Mouse (Mus musculus) ES-E14 (cell line): ENCODE data around the gene Dpp4. TPM values are rescaled to one million over a fixed set of nuclear protein-coding genes. Genes with fewer than 3 reads are reported as not detected.

ENCODE experiments used
- DNase-seq: peaks from one replicate; pipeline ENCODE4 v3.0.0-alpha.2; 2013; ENCODE audit warnings: low read depth, low spot score
- H3K27ac ChIP-seq: 2 replicates; pipeline ENCODE4 v1.5.1; 2012; ENCODE audit warnings: low read depth, mild to moderate bottlenecking, low read length, moderate library complexity, mixed read lengths; ENCODE audit not compliant: poor library complexity, insufficient read depth, severe bottlenecking
- H3K36me3 ChIP-seq: 2 replicates; pipeline ENCODE4 v1.6.1; 2012; ENCODE audit warnings: mild to moderate bottlenecking, low read length, moderate library complexity, mixed read lengths; ENCODE audit not compliant: control insufficient read depth, poor library complexity, insufficient read depth, severe bottlenecking
- H3K4me1 ChIP-seq, 2 experiments: fragments of 150-350 bp in 1 of 2; sonication (generic) in 1 of 2; 2 replicates each; pipeline ENCODE4 v1.6.1; 2012; ENCODE audit warnings: low read length in 2 of 2, mild to moderate bottlenecking in 1 of 2, mixed read lengths in 1 of 2; ENCODE audit not compliant: control insufficient read depth in 2 of 2, insufficient read depth in 2 of 2, poor library complexity in 1 of 2
- H3K4me3 ChIP-seq, 2 experiments: fragments of 150-350 bp in 1 of 2; sonication (generic) in 1 of 2; 2 replicates each; pipeline ENCODE4 v1.5.1; 2012; ENCODE audit warnings: low read length in 2 of 2, low read depth in 1 of 2, mild to moderate bottlenecking in 1 of 2, mixed read lengths in 1 of 2; ENCODE audit not compliant: insufficient read depth in 1 of 2, poor library complexity in 1 of 2, severe bottlenecking in 1 of 2
- H3K9ac ChIP-seq: 2 replicates; pipeline ENCODE4 v1.6.1; 2012; ENCODE audit warnings: low read depth, mild to moderate bottlenecking, low read length, mixed read lengths; ENCODE audit not compliant: poor library complexity, insufficient read depth, severe bottlenecking
- H3K9me3 ChIP-seq: fragments of 150-350 bp; sonication (generic); 2 replicates; pipeline ENCODE4 v1.6.1; 2012; ENCODE audit warnings: low read depth, mild to moderate bottlenecking, low read length; ENCODE audit not compliant: control insufficient read depth, insufficient read depth
- CHD2 ChIP-seq: IDR thresholded peaks from 2 replicates; pipeline ENCODE4 v1.6.1; 2014; ENCODE audit warnings: mild to moderate bottlenecking, low read depth, low read length, inconsistent platforms
- HCFC1 ChIP-seq: IDR thresholded peaks from 2 replicates; pipeline ENCODE4 v1.6.1; 2012; ENCODE audit warnings: low read length, inconsistent platforms, borderline replicate concordance; ENCODE audit not compliant: insufficient read depth
- MAFK ChIP-seq: IDR thresholded peaks from 2 replicates; pipeline ENCODE4 v1.6.1; 2014; ENCODE audit warnings: mild to moderate bottlenecking, low read depth, low read length, inconsistent platforms; ENCODE audit not compliant: insufficient read depth
- ZC3H11A ChIP-seq: IDR thresholded peaks from 2 replicates; pipeline ENCODE4 v1.6.1; 2012; ENCODE audit warnings: low read depth, mild to moderate bottlenecking, inconsistent platforms, low read length, borderline replicate concordance
- ZNF384 ChIP-seq: IDR thresholded peaks from 2 replicates; pipeline ENCODE4 v1.6.1; 2012; ENCODE audit warnings: low read depth, low read length, inconsistent platforms
- in situ Hi-C, 2 experiments: fragments of 600-800 bp; cut with MboI; formaldehyde crosslinking; loops; one replicate each; pipeline ENCODE4 v1.15.1; 2025; ENCODE audit warnings: low sequenced_read_pairs in 2 of 2, inconsistent platforms in 1 of 2; ENCODE audit not compliant: unreplicated experiment in 2 of 2
- total RNA-seq: library from RNA; depleted of rRNA; stranded (reverse); fragments of 300-350 nt; gene quantifications from 2 replicates; pipeline ENCODE4 v1.2.3, GENCODE M21; 2012

Dpp4 gene
- total RNA-seq, 1 experiment = 24.7 TPM

- H3K4me3 ChIP-seq = no peak overlapping the region
- peaks cover 0 to 2% of the 10 kb centered on the region in 2 experiments; a peak in 1 of 4 replicates for H3K4me1 ChIP-seq
- no peaks in the 10 kb centered on the region for H3K36me3 ChIP-seq
- in situ Hi-C loops = no loop called here
- H3K9me3 ChIP-seq = no peaks in the 10 kb centered on the region
- no peak overlapping the region for H3K27ac ChIP-seq
- no peak overlapping the region for H3K9ac ChIP-seq
- DNase-seq = no peak
- TF ChIP-seq HCFC1 = no peak
- TF ChIP-seq ZNF384 = no peak
- TF ChIP-seq ZC3H11A = no peak
- no peak for TF ChIP-seq MAFK
- no peak for TF ChIP-seq CHD2
Measured at GRCm38 (mm10) chr2:62423343-62423776, 11.3 kb upstream of the Dpp4 start.

- Histone ChIP-seq H3K36me3 (no peaks in the 10 kb centered on the region), H3K4me3 (no peak overlapping the region), H3K9ac (no peak overlapping the region), H3K4me1 (peaks cover 0 to 2% of the 10 kb centered on the region in 2 experiments; a peak in 1 of 4 replicates), H3K9me3 (no peaks in the 10 kb centered on the region), H3K27ac (no peak overlapping the region)
- DNase-seq = no peak
- TF ChIP-seq HCFC1 (no peak), ZC3H11A (no peak), CHD2 (no peak), MAFK (no peak)
- in situ Hi-C loops = no loop called here
Measured at GRCm38 (mm10) chr2:62422515-62423342, 10.7 kb upstream of the Dpp4 start.

- TF ChIP-seq MAFK (no peak), ZC3H11A (no peak), CHD2 (no peak), ZNF384 (no peak), HCFC1 (no peak)
- Histone ChIP-seq H3K4me1 (peaks cover 0 to 2% of the 10 kb centered on the region in 2 experiments; a peak in 1 of 4 replicates), H3K4me3 (no peak overlapping the region), H3K9me3 (no peaks in the 10 kb centered on the region), H3K9ac (no peak overlapping the region), H3K27ac (no peak overlapping the region), H3K36me3 (no peaks in the 10 kb centered on the region)
- in situ Hi-C loops = no loop called here
- DNase-seq = no peak
Measured at GRCm38 (mm10) chr2:62421229-62421628, 9.2 kb upstream of the Dpp4 start.

GRCm38 (mm10) chr2:62420045-62420444 is 8.0 kb upstream of the Dpp4 start:
- no peaks in the 10 kb centered on the region for H3K9me3 ChIP-seq
- DNase-seq = no peak
- H3K4me1 ChIP-seq = peaks cover 0 to 2% of the 10 kb centered on the region in 2 experiments; a peak in 1 of 4 replicates
- H3K9ac ChIP-seq = no peak overlapping the region
- TF ChIP-seq MAFK (no peak), HCFC1 (no peak), ZC3H11A (no peak), ZNF384 (no peak), CHD2 (no peak)
- in situ Hi-C loops = no loop called here
- no peak overlapping the region for H3K27ac ChIP-seq
- H3K36me3 ChIP-seq = no peaks in the 10 kb centered on the region
- H3K4me3 ChIP-seq = no peak overlapping the region
